Mouse (Mus musculus) CH12.LX (cell line): ENCODE measurements around the gene Ccdc144b. TPM values are rescaled to one million over a fixed set of nuclear protein-coding genes. Genes with fewer than 3 reads are reported as not detected.

ENCODE experiments used
- DNase-seq: peaks from one replicate; pipeline ENCODE4 v3.0.0-alpha.2; 2013; ENCODE audit errors: extremely low read depth
- H3K27ac ChIP-seq: 2 replicates; pipeline ENCODE4 v1.5.1; 2012; ENCODE audit warnings: low read depth, mild to moderate bottlenecking, control low read depth, moderate library complexity; ENCODE audit not compliant: insufficient read depth
- H3K27me3 ChIP-seq: replicated peaks from 2 replicates; pipeline ENCODE3; 2012; ENCODE audit warnings: inconsistent platforms
- H3K36me3 ChIP-seq, 2 experiments: replicated peaks in 1 of 2; 2 replicates each; pipeline versions ENCODE3 to v1.6.1; 2012; ENCODE audit warnings: inconsistent platforms in 1 of 2, low read length in 1 of 2, mild to moderate bottlenecking in 1 of 2, mixed read lengths in 1 of 2, moderate library complexity in 1 of 2; ENCODE audit not compliant: control insufficient read depth in 1 of 2, insufficient read depth in 1 of 2
- H3K4me1 ChIP-seq, 2 experiments: 2 replicates each; pipeline ENCODE4 v1.6.1; 2012; ENCODE audit warnings: inconsistent platforms in 1 of 2, moderate library complexity in 1 of 2; ENCODE audit not compliant: insufficient read depth in 2 of 2, control insufficient read depth in 1 of 2
- H3K4me2 ChIP-seq: 2 replicates; pipeline ENCODE4 v1.6.1; 2012; ENCODE audit warnings: low read depth, mild to moderate bottlenecking, control low read depth; ENCODE audit not compliant: poor library complexity, insufficient read depth, severe bottlenecking
- H3K4me3 ChIP-seq, 3 experiments: fragments of 150-350 bp in 1 of 3; sonication (generic) in 1 of 3; replicated peaks in 1 of 3; 2 replicates each; pipeline versions ENCODE3 to v1.5.1; 2011 to 2012; ENCODE audit warnings: low read depth in 2 of 3, low read length in 2 of 3, mild to moderate bottlenecking in 2 of 3, moderate library complexity in 2 of 3, control low read depth in 1 of 3, improper control_type of control experiment in 1 of 3, inconsistent platforms in 1 of 3, mixed read lengths in 1 of 3; ENCODE audit not compliant: poor library complexity in 1 of 3
- H3K79me2 ChIP-seq: replicated peaks from 2 replicates; pipeline ENCODE4 v1.6.1; 2012; ENCODE audit warnings: mild to moderate bottlenecking, moderate library complexity; ENCODE audit not compliant: control insufficient read depth, poor library complexity, insufficient read depth, severe bottlenecking; ENCODE audit errors: extremely low read depth
- H3K9ac ChIP-seq: 2 replicates; pipeline ENCODE4 v1.6.1; 2012; ENCODE audit warnings: low read depth, mild to moderate bottlenecking, control low read depth, moderate library complexity; ENCODE audit not compliant: insufficient read depth
- H3K9me3 ChIP-seq: replicated peaks from 2 replicates; pipeline ENCODE3; 2012; ENCODE audit warnings: low read length, inconsistent platforms, mixed read lengths
- CHD1 ChIP-seq: IDR thresholded peaks from 2 replicates; pipeline ENCODE4 v1.6.1; 2012; ENCODE audit warnings: low read depth, low read length, improper control_type of control experiment, inconsistent platforms
- CTCF ChIP-seq, 2 experiments: IDR thresholded peaks in 1 of 2; conservative IDR thresholded peaks in 1 of 2; 2 replicates each; pipeline ENCODE4 v1.5.1; 2011 to 2012; ENCODE audit warnings: low read depth in 2 of 2, low read length in 2 of 2, improper control_type of control experiment in 1 of 2, inconsistent platforms in 1 of 2, mild to moderate bottlenecking in 1 of 2, moderate library complexity in 1 of 2
- ELF1 ChIP-seq: IDR thresholded peaks from 2 replicates; pipeline ENCODE4 v1.6.1; 2014; ENCODE audit warnings: low read depth, mild to moderate bottlenecking, inconsistent platforms, low read length, improper control_type of control experiment
- EP300 ChIP-seq: IDR thresholded peaks from 2 replicates; pipeline ENCODE4 v1.6.1; 2011; ENCODE audit warnings: low read length, improper control_type of control experiment
- JUND ChIP-seq: conservative IDR thresholded peaks from 2 replicates; pipeline ENCODE4 v1.6.1; 2011; ENCODE audit warnings: low read depth, low read length, improper control_type of control experiment
- MAFK ChIP-seq: IDR thresholded peaks from 2 replicates; pipeline ENCODE4 v1.6.1; 2011; ENCODE audit warnings: low read length, improper control_type of control experiment; ENCODE audit not compliant: insufficient replicate concordance
- MAZ ChIP-seq: IDR thresholded peaks from 2 replicates; pipeline ENCODE4 v1.6.1; 2012; ENCODE audit warnings: low read depth, mild to moderate bottlenecking, inconsistent platforms, low read length, improper control_type of control experiment, moderate library complexity
- PAX5 ChIP-seq: IDR thresholded peaks from 2 replicates; pipeline ENCODE4 v1.6.1; 2012; ENCODE audit warnings: low read length, inconsistent platforms, mixed read lengths
- RAD21 ChIP-seq: IDR thresholded peaks from 2 replicates; pipeline ENCODE4 v1.6.1; 2011; ENCODE audit warnings: low read depth, mild to moderate bottlenecking, low read length, improper control_type of control experiment, moderate library complexity
- RCOR1 ChIP-seq: conservative IDR thresholded peaks from 2 replicates; pipeline ENCODE4 v1.6.1; 2012; ENCODE audit warnings: low read depth, mild to moderate bottlenecking, inconsistent platforms, low read length, improper control_type of control experiment
- SIN3A ChIP-seq: IDR thresholded peaks from 2 replicates; pipeline ENCODE4 v1.6.1; 2012; ENCODE audit warnings: low read length, improper control_type of control experiment, inconsistent platforms
- SMC3 ChIP-seq: IDR thresholded peaks from 2 replicates; pipeline ENCODE4 v1.6.1; 2011; ENCODE audit warnings: low read depth, low read length, improper control_type of control experiment
- USF2 ChIP-seq: conservative IDR thresholded peaks from 2 replicates; pipeline ENCODE4 v1.6.1; 2011; ENCODE audit warnings: low read depth, low read length, improper control_type of control experiment
- ZC3H11A ChIP-seq: IDR thresholded peaks from 2 replicates; pipeline ENCODE4 v1.6.1; 2012; ENCODE audit warnings: low read depth, mild to moderate bottlenecking, inconsistent platforms, low read length, improper control_type of control experiment
- ZMIZ1 ChIP-seq: IDR thresholded peaks from 2 replicates; pipeline ENCODE4 v1.6.1; 2012; ENCODE audit warnings: low read depth, mild to moderate bottlenecking, inconsistent platforms, low read length, improper control_type of control experiment
- dilution Hi-C: fragments of 300-500 bp; cut with MboI; formaldehyde crosslinking; loops from 2 replicates; pipeline ENCODE4 v1.14.3; 2020; ENCODE audit warnings: low sequenced_read_pairs; ENCODE audit not compliant: extremely low pct_unique_long_range_greater_than_20kb, extremely low pct_ligation_motif_present
- in situ Hi-C: fragments of 300-500 bp; cut with MboI; formaldehyde crosslinking; loops from 3 replicates; pipeline ENCODE4 v1.14.3; 2019; ENCODE audit warnings: low sequenced_read_pairs, low pct_ligation_motif_present, low pct_unique_long_range_greater_than_20kb, mixed read lengths
- polyA plus RNA-seq: library from polyadenylated mRNA; unstranded; fragments of >175 nt; gene quantifications from 2 replicates; pipeline ENCODE4 v1.2.1, GENCODE M21; 2012; ENCODE audit warnings: low read depth; ENCODE audit not compliant: insufficient read length
- total RNA-seq, 2 experiments: library from RNA; depleted of rRNA; stranded (reverse); fragments of 300-350 nt in 1 of 2; fragments of >200 nt in 1 of 2; gene quantifications; 2 replicates each; pipeline ENCODE4 v1.2.3; 2012 to 2014

Ccdc144b gene
- total and polyA plus RNA-seq, 3 experiments: 0.10 TPM; not detected in 2

GRCm38 (mm10) chr3:35986266-35986665, 67.1 kb downstream of the Ccdc144b start:
- no peak for DNase-seq
- H3K9me3 ChIP-seq: no peaks in the 10 kb centered on the region
- in situ Hi-C loops (no loop called here), dilution Hi-C loops (no loop called here)
- H3K79me2 ChIP-seq: no peaks in the 10 kb centered on the region
- no peaks in the 10 kb centered on the region for H3K27me3 ChIP-seq
- no peak overlapping the region for H3K27ac ChIP-seq
- H3K36me3 ChIP-seq: peaks cover 40 to 85% of the 10 kb centered on the region in 2 experiments
- H3K4me2 ChIP-seq: no peak overlapping the region
- no peaks in the 10 kb centered on the region for H3K4me1 ChIP-seq
- no peak overlapping the region for H3K4me3 ChIP-seq
- H3K9ac ChIP-seq: no peak overlapping the region
- TF ChIP-seq CTCF (conservative IDR thresholded peaks at IDR 0.05 in 1 of 2, IDR thresholded peaks at IDR 0.05 in 1 of 2; ENCODE audit: low read depth in 2 of 2, low read length in 2 of 2) (no peak), MAZ (no peak), EP300 (no peak), ELF1 (no peak), CHD1 (no peak), RCOR1 (no peak)

- H3K9me3 ChIP-seq: no peaks in the 10 kb centered on the region
- no peak overlapping the region for H3K27ac ChIP-seq
- no peaks in the 10 kb centered on the region for H3K79me2 ChIP-seq
- H3K4me3 ChIP-seq: no peak overlapping the region
- H3K27me3 ChIP-seq: no peaks in the 10 kb centered on the region
- no peak overlapping the region for H3K4me2 ChIP-seq
- TF ChIP-seq CHD1 (no peak), CTCF (conservative IDR thresholded peaks at IDR 0.05 in 1 of 2, IDR thresholded peaks at IDR 0.05 in 1 of 2; ENCODE audit: low read depth in 2 of 2, low read length in 2 of 2) (peak; percentile 58 to 85), PAX5 (no peak), SMC3 (peak; percentile 90), MAFK (peak; percentile 22; the same call in 1 of the 2 replicates), RAD21 (peak; percentile 79)
- TF ChIP-seq, all 38 proteins: peak for 4
- H3K9ac ChIP-seq: no peak overlapping the region
- peaks cover 0 to 11% of the 10 kb centered on the region in 2 experiments; a peak in 2 of 4 replicates for H3K4me1 ChIP-seq
- DNase-seq: peak; percentile 68
- in situ Hi-C loops (loop anchor here (10.0 kb wide), 1 partner anchor 161 kb away; no protein-coding TSS in a partner anchor), dilution Hi-C loops (no loop called here)
- peaks cover 41 to 82% of the 10 kb centered on the region in 2 experiments for H3K36me3 ChIP-seq
Observed at GRCm38 (mm10) chr3:35973551-35973950, 79.8 kb downstream of the Ccdc144b start.

- dilution Hi-C loops (no loop called here), in situ Hi-C loops (loop anchor here (10.0 kb wide), 1 partner anchor 162 kb away; no protein-coding TSS in a partner anchor)
- DNase-seq: peak; percentile 46
- no peaks in the 10 kb centered on the region for H3K79me2 ChIP-seq
- H3K4me1 ChIP-seq: peaks cover 0 to 11% of the 10 kb centered on the region in 2 experiments; a peak in 2 of 4 replicates
- TF ChIP-seq SIN3A (no peak), SMC3 (peak; percentile 64), USF2 (no peak), RAD21 (peak; percentile 56), CTCF (conservative IDR thresholded peaks at IDR 0.05 in 1 of 2, IDR thresholded peaks at IDR 0.05 in 1 of 2; ENCODE audit: low read depth in 2 of 2, low read length in 2 of 2) (peak; percentile 62 to 71), JUND (no peak), ZC3H11A (0 out of 2 replicates have a peak, but pooled peaks have one; percentile 18), PAX5 (no peak), ZMIZ1 (no peak)
- no peak overlapping the region for H3K9ac ChIP-seq
- no peaks in the 10 kb centered on the region for H3K27me3 ChIP-seq
- peaks cover 37 to 84% of the 10 kb centered on the region in 2 experiments for H3K36me3 ChIP-seq
- H3K4me2 ChIP-seq: no peak overlapping the region
- no peaks in the 10 kb centered on the region for H3K9me3 ChIP-seq
- no peak overlapping the region for H3K4me3 ChIP-seq
- H3K27ac ChIP-seq: no peak overlapping the region
Observed at GRCm38 (mm10) chr3:35972985-35973384, 80.4 kb downstream of the Ccdc144b start.
